Mouse (Mus musculus): Measurements from ENCODE around the gene Gm20388.

Gm20388 gene

GRCm38 (mm10) chr8:121717982-121718425, 1807.4 kb downstream of the Gm20388 start:
- DNase-seq: peak; percentile 85

DNA sequence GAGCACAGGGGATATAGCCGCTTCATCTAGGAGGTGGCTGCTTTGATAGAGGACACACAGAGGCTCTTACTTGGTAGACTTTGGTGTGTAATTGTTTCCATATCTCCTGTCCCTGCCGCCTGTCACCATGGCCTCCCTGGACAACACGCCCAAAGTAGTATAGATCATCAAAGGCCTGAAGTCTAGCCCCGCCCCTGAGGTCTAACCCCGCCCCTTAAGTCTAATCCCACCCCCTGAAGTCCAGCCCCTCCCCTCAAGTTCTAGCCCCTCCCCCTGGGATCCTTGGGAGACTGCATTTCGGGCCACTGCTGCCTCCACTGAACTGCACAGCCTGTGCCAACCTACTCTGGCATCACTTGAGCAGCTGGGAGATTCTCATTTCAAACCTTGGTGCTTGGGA, 1808.3 kb downstream of the Gm20388 start:
- no peak for DNase-seq

DNA sequence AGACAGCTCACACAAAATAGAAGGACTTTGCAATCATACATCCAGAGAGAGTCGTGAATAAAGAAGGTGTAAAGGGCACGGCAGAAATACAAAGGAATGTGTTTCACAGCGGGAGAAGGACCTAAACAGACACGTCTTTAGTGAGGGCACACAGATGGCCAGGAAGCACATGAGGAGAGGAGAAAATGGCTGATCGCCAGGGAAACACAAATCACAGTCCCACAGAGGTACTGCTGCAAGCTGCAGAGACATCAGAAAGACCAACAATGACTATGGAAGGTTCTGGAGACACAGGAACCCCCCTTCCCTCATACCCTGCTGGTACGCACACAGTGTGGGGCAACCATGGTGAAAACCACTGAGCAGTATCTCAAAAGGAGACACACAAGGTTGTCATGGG, 1810.4 kb downstream of the Gm20388 start:
- no peak for DNase-seq

DNA sequence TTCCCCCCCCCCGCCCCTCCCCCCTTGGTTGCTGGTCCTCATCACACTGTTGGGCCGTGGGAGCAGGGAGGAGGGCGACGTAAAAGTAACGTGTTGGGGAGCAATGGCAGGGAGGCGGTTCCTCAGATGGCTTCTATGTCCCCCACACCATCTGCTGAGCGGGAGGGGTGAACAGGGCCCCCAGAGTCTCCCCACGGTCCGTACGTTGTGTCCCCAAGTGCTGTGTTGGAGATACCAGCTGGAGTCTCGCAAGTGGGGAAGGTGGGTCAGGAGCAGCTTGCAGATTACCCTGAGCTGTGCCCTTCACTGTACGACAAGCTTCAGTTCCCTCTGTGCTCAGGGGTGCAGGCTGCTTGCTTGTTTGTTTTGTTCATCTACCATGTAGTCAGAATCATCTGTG, 1813.2 kb downstream of the Gm20388 start:
- DNase-seq: no peak

DNA sequence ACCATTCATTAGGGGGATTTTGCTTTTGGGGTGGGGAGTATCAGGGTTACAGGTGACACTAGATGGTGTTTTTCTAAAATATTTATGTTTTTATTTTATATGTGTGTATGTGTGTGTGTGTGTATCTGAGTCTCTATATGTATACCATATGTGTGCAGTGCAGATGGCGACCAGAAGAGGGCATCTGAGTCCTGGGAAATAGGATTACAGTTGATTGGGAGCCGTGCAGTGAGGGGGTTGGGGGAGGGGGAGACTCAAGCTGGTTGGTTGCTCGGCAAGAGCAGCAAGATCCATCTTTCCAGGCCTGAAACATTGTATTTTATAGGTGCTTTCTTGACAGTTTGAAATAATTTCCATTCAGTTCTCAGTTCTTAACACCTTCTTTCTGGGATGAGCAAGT, 1816.5 kb downstream of the Gm20388 start:
- DNase-seq: no peak

DNA sequence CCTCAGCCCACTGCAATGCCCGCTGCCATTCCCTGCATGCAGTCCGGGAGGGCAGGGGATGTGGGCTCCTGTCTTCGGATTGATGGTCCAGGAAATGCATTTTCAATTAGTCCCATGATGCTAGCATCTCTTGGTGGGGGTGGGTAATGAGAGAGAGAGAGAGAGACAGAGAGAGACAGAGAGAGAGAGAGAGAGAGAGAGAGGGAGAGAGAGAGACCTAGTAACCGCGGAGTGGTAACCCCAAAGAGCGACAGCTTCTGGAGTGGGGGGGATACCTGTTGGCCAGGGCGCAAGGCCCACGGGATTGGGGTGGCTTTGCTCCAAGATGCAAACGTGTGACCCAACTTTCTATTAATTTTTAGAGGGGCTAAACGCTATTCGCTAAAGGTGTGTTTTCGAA, 1818.7 kb downstream of the Gm20388 start, which contains the start of gene Jph3:
TSS of gene Jph3 (plus strand) at position 301 of the 400 bp plus-strand sequence.
- no peak for DNase-seq

DNA sequence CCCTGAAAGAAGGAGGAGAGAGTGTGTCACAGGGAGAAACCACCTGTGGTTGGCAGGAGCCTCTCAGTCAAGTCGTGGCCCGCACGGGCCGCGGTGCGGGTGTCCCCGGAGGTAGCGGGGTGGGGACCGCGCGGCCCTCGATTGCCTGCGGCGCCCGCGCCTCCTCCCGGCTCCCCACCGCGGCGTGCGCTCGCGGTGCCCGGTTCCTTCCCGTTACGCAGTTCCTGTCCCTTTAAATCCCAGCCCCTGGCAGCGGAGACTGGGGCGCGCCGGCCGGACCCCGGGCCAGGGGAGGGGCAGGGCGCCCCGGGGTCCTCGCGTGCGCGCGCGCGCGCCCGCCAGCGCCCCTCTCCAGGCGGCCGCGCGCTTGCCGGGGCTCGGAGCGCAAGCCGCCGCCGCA, 1819.1 kb downstream of the Gm20388 start:
- no peak for DNase-seq

- no peak for DNase-seq
Measured at GRCm38 (mm10) chr8:121730170-121730569, 1819.5 kb downstream of the Gm20388 start.

DNA sequence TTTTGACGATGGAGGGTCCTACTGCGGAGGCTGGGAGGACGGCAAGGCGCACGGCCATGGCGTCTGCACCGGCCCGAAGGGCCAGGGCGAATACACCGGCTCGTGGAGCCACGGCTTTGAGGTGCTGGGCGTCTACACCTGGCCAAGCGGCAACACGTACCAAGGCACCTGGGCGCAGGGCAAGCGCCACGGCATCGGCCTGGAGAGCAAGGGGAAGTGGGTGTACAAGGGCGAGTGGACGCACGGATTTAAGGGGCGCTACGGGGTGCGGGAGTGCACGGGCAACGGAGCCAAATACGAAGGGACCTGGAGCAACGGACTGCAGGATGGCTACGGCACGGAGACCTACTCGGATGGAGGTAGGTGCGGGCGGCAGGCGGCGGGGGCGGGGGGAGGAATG, 1820.0 kb downstream of the Gm20388 start:
- no peak for DNase-seq

DNA sequence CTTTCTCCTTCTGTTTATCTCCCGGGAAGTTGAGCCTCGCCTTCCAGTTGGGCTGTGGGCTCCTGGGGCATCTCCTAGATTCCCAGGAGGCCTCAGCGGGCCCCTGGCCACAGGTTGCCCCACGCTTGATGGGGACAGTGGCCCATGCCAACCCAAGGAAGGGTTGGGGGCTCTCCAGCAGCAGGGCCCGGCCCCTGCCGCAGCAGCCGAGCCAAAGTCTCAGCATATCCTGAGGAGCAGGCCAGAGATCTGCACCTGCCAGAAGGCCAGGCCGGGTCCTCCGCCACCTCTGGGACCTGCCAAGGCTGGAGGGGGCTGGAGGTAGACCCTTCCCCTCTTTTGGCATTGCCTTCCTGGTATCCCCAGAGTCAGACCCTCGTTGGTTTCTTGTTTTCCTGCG, 1820.4 kb downstream of the Gm20388 start:
- no peak for DNase-seq

DNA sequence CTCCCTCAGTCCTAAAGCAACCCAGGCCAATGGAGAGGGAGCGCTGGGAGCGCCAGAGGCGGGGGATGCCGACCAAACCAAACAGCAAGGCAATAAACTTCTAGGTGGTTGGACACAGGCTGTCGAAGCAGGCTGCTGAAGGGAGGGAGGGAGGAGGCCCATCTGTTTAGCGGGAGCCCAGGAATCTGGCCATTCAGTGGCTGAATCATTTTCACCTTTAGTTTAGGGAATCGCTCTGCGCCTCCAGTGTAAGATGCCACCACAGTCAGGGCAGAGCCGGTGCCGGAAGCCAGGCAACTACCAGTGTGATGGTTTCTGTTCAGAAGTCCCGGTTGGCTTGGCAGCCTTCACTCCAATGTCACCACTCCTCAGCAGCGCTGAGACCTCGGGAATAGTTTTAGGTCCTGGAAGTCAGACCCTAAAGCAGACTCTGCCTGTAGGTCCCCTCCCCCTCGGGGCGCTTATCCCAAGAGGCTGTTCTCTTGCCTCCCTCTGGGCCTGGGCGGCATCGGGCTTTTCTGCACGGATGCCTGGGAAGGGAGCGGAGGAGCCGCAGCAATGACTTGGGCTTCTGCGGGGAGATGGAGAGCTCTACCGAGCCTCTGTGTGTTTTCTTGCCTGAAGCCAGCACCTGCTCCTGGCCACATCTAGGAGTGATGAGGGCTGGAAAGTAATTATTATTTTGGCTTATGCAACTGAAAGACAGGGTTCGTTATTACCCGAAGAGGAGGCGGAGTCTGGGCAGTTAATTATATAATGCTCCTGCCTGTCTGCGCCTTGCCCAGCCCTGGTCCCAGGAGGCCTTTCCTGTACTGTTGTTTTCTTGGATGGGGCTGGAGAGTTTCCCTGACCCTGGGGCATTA, 1821.1 kb downstream of the Gm20388 start:
- no peak for DNase-seq

- DNase-seq: no peak
Measured at GRCm38 (mm10) chr8:121732334-121732665, 1821.7 kb downstream of the Gm20388 start.

DNA sequence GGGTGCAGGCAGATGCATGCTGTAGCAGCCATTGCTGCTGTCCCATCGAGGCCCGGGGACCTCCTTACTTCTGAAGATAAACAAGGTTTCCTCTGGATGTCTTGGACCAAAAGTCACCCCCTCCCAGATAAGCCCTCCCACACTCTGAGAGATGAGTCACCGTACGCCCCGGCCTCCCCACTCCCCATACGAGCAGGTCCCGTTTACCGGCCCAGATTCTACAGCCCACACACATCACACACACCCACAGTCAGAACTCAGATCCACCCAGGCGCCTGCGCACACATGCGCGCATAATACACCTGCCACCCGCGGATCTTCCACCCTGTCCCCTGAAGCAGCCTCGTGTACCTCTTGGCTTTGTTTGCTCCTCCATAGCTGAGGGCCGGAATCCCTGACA, 1823.6 kb downstream of the Gm20388 start:
- DNase-seq: no peak

DNA sequence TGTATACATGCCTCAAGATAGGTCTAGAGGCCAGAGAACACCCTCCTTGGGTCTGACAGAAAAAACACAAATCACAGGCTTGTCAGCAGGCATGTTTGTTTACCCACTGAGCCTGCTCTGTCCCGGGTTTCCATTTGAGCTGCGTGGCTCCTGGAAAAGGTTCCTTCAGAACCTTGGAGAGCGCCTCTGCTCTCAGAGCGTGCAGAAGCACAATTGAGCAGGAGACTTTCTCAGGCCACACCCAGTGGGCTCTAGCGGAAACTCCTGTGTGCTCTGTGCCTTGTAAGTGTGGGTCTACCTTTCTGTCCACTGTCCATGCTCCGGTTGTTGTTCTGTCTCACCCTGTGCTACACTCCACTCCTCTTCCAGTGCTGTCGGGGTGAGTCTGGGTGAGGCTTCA, 1825.6 kb downstream of the Gm20388 start:
- DNase-seq: peak; percentile 58

- no peak for DNase-seq
Measured at GRCm38 (mm10) chr8:121740721-121741120, 1830.1 kb downstream of the Gm20388 start.

DNA sequence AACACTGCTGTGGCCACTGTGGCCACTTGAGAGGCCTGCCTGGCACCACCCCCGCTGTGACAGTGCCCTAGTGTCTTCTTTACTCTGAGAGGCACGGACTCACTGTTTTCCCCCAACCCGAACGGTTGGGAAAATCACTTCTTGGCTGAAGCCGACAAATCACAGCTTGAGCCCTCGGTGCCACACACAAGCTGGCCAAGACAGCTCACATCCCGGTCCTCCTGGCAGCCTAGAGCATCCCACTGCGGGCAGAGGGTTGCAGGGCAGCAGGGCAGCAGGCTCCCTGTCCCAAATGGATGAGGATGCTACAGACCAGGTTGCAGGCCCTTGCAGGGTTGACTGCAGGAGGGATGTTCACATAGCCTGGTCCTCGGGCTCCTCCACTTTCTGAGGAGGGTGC, 1838.9 kb downstream of the Gm20388 start:
- DNase-seq: no peak

- no peak for DNase-seq
Measured at GRCm38 (mm10) chr8:121750512-121750911, 1839.9 kb downstream of the Gm20388 start.

DNA sequence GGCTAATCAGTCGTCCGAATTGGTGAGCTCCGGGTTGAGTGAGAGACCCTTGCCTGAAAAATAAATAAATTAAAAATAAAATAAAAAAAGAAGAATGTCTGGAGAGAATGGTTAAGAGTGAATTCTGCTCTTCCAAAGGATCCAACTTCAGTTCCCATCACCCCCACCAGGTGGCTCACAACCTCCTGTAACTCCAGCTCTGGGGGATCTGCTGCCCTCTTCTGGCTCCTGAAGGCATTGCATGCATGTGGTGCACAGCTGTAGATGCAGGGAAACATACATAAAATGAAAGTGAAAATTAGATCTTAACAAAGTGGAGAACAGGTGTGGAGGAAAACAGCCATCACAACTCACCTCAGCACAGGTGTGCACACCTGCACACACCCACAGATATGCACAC, 1840.8 kb downstream of the Gm20388 start:
- DNase-seq: peak; percentile 66

DNA sequence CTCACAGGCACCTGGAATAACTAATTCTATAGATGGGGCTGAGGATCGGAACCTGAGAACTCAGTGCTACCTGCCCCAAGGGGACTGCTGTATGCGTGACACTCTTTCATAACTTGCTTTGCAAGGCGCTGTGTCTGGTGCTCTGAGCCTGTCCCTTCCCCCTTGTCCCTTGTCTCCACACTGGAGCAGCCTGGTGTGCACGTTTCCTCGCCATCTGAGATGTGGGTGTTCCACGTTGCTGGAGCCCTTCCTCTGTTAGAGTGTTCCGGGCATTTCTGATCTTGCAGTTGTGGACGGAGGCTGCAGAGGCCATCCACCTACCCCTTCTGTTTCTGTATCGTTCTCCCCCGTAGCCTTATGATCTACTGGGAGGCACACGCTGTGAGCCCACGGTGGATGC, 1847.8 kb downstream of the Gm20388 start:
- no peak for DNase-seq

DNA sequence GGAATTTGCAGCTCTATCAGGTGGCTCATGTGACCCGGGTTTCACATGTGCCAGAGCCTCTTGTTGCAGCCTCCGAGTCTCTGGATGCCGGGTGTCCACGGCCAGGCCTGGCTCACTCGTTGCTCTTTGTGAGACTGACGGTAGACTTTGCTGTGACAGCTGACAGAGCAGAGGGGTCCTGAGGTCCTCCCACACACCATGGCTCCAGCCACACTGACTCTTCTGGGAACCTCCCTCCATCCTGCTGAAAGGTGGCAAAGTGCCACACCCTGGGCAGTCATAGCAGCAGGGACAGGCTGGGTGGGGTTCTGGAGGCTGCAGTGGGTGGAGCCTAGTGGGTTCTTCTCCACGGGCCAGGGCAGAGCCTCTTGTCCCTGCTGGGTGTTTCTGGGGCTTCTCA, 1849.8 kb downstream of the Gm20388 start:
- DNase-seq: no peak

GRCm38 (mm10) chr8:121761480-121761879, 1850.8 kb downstream of the Gm20388 start:
- DNase-seq: peak; percentile 39

DNA sequence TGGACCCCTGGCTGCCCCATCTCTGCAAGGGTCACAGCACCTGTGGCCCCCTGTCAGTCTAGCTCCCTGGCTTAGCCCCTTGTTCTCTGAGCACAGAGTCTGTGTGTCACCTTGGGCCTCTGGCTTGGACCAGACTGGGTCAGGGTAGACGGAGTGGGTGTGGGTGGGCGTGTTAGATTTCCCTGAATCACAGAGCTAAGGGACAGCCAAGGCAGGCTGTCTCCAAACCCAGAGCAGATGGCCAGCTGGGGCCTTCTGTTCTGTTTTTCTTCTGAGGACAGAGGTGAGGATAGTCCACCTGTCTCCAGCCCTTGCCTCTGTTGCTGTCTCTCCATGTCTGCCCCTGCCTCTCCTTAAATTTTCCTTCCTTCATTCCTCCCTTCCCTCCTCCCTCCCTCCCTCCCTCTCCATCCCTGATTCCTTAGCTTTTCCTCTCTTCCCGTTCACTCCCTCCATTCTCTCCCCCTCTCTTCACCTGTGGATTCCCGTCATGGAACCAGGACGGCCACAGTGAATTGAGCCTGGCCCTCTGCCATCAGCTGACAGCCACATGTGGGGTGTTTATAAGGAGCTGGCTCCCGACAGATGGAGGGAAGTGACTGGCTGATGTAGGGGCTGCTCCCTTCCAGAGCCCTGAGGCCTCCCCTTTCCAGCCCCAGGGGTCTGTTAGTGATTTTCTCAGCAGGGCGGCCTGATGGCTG, 1852.5 kb downstream of the Gm20388 start:
- no peak for DNase-seq

GRCm38 (mm10) chr8:121763700-121764013, 1853.0 kb downstream of the Gm20388 start:
- DNase-seq: no peak

- no peak for DNase-seq
Measured at GRCm38 (mm10) chr8:121765594-121766138, 1855.0 kb downstream of the Gm20388 start.
